Mouse (Mus musculus): ENCODE results near the gene Zfp385b. TPM values are rescaled to one million over a fixed set of nuclear protein-coding genes. Genes with fewer than 3 reads are reported as not detected.

Zfp385b gene
- polyA plus RNA-seq, 1 experiment from 2014 or later: 6.8 TPM

DNA sequence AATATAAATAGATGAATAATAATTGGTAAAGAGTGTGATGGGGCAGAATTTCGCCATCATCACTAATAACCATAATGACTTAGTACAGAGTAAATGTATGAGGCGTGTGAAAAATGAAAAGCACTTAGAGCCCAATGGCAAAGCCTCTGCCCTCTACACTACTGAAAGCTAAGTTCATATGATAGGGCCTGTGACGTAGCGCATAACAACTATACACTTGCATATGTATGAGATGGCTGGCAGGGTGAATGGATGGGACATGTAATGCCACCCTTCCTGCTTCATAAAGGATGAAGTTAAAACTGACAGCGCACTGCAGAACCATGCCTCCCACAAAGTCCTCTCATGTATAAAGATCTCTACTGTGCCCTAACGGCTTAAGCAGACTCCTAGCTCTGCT is 226.9 kb downstream of the Zfp385b start:
- DNase-seq: no peak

DNA sequence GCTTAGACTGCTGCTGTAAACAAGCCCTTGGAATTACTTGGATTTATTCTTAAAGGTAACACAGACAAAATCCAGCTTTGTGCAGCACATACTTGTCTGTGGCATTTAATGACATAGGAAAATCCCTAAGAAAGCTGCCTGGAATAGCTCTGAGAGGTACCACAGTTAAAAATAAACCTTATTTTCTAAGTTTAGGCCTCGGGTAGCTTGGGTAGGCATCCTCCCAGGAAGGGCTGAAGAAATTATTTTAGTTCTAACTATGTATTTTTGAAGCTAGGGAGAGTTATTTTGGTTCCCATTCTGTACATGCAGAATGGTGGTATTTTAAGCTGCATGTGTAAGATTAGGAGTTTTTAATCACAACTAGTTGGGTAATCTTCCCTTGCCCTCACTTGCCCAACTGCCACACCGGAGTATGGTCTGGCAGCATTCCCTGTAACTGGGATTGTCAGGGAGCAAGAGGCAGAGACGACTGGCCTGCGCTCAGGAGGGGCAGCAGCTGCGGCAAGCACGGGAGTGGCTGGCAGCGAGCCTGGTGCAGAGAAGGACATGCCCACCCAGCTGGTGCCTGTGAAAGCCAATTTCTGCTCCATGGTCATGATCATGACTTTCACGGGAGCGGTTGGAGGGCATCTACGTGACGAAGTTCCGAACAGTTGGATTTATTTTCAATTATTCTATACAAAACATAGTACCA is 230.1 kb downstream of the Zfp385b start:
- no peaks in the 10 kb centered on the region for H3K4me1 ChIP-seq (ENCODE audit: insufficient read depth)
- TF ChIP-seq EP300 (IDR thresholded peaks at IDR 0.05; ENCODE audit: low read depth): no peak
- no peak for TF ChIP-seq CTCF (IDR thresholded peaks at IDR 0.05; ENCODE audit: low read depth)
- H3K4me3 ChIP-seq (ENCODE audit: low read depth, low read length): no peak overlapping the region
- H3K27me3 ChIP-seq (ENCODE audit: insufficient read depth, low read length): no peaks in the 10 kb centered on the region
- no peak overlapping the region for H3K4me2 ChIP-seq (ENCODE audit: low read depth, low read length)
- ATAC-seq: no peak
- H3K27ac ChIP-seq (ENCODE audit: low read depth): no peak overlapping the region
- no peak for DNase-seq
- no peak overlapping the region for H3K9ac ChIP-seq (replicated peaks)
- 77% methylated on average over 12 of the region's 12 CpGs for WGBS (ENCODE audit: insufficient replicate concordance)
- H3K36me3 ChIP-seq (replicated peaks; ENCODE audit: insufficient read depth, low read length): no peaks in the 10 kb centered on the region
- H3K9me3 ChIP-seq (ENCODE audit: low read length): no peaks in the 10 kb centered on the region; the same call in 1 of the 2 replicates

More for the DNA sequence above, 226.9 kb downstream of the Zfp385b start:
- Histone ChIP-seq H3K9me3 (ENCODE audit: low read length) (no peaks in the 10 kb centered on the region), H3K4me1 (ENCODE audit: insufficient read depth) (no peaks in the 10 kb centered on the region), H3K4me2 (ENCODE audit: low read depth, low read length) (no peak overlapping the region), H3K4me3 (ENCODE audit: low read depth, low read length) (no peak overlapping the region), H3K27me3 (ENCODE audit: insufficient read depth, low read length) (no peaks in the 10 kb centered on the region), H3K9ac (replicated peaks) (no peak overlapping the region), H3K36me3 (replicated peaks; ENCODE audit: insufficient read depth, low read length) (no peaks in the 10 kb centered on the region), H3K27ac (ENCODE audit: low read depth) (no peak overlapping the region)
- TF ChIP-seq EP300 (IDR thresholded peaks at IDR 0.05; ENCODE audit: low read depth) (no peak), CTCF (IDR thresholded peaks at IDR 0.05; ENCODE audit: low read depth) (no peak)
- 83% methylated on average over 6 of the region's 6 CpGs for WGBS (ENCODE audit: insufficient replicate concordance)
- no peak for ATAC-seq

DNA sequence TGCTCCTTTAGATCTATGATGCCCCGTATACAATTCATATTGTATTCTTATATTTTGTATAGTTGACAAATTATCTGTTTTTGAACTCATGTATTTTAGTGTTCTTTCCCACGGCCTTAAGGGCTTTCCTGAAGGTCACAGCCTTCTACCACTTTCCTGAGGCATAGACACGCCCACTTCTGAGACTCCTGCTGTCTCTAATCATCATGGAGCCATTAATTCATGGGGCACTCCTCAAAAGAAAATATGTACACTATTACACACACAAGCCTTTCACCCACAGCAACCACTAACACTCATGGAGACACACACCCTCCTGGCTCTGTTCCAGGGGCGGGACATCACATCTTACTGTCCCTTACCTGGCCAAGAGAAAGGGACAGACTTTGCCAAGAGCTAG is 232.1 kb downstream of the Zfp385b start:
- ATAC-seq (no peak), DNase-seq (no peak)
- Histone ChIP-seq H3K9me3 (ENCODE audit: low read length) (no peaks in the 10 kb centered on the region; the same call in 1 of the 2 replicates), H3K4me3 (ENCODE audit: low read depth, low read length) (no peak overlapping the region), H3K9ac (replicated peaks) (no peak overlapping the region), H3K36me3 (replicated peaks; ENCODE audit: insufficient read depth, low read length) (no peaks in the 10 kb centered on the region), H3K27ac (ENCODE audit: low read depth) (no peak overlapping the region), H3K4me1 (ENCODE audit: insufficient read depth) (no peaks in the 10 kb centered on the region), H3K27me3 (ENCODE audit: insufficient read depth, low read length) (no peaks in the 10 kb centered on the region), H3K4me2 (ENCODE audit: low read depth, low read length) (no peak overlapping the region)
- 62% methylated on average over 4 of the region's 4 CpGs for WGBS (ENCODE audit: insufficient replicate concordance)
- no peak for TF ChIP-seq CTCF (IDR thresholded peaks at IDR 0.05; ENCODE audit: low read depth)
- no peak for TF ChIP-seq EP300 (IDR thresholded peaks at IDR 0.05; ENCODE audit: low read depth)

DNA sequence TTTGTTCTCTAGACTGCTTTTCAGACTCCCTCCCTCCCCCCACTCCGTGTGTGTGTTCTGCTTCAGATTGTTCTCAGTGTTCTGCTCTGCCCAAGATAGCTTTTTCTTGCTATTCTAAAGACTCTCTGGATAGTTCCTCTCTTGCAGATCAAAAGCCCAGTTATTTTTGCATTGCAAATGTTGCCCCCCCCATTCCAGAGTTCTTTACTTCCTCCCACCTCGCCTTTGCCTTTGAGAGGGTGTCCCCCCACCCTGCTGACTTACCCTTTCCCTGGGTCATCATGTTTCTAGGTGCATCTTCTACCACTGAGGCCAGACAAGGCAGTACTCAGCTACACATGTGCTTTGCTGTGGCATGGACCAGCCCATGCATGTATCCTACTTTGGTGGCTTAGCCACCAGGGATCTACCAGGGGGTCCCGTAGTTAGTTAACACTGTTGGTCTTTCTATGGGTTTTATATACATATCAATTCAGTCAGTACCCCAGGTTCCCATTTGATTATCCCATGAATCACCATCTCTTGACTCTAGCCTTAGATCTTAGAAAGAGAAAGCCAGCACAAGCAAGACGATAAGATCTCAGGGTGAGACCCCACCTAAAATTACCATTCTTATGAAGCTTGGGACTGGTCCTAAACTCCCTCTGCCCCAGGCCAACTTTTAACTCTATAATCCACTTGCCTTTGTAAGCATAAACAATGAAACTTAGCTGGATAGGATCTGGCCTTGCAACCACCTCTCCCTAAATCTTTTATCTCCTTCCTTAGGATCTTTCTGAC is 232.7 kb downstream of the Zfp385b start:
- Histone ChIP-seq H3K27ac (ENCODE audit: low read depth) (no peak overlapping the region), H3K27me3 (ENCODE audit: insufficient read depth, low read length) (no peaks in the 10 kb centered on the region), H3K4me3 (ENCODE audit: low read depth, low read length) (no peak overlapping the region), H3K4me2 (ENCODE audit: low read depth, low read length) (no peak overlapping the region), H3K4me1 (ENCODE audit: insufficient read depth) (no peaks in the 10 kb centered on the region), H3K9me3 (ENCODE audit: low read length) (no peaks in the 10 kb centered on the region; the same call in 1 of the 2 replicates), H3K36me3 (replicated peaks; ENCODE audit: insufficient read depth, low read length) (no peaks in the 10 kb centered on the region), H3K9ac (replicated peaks) (no peak overlapping the region)
- no peak for DNase-seq
- no peak for TF ChIP-seq EP300 (IDR thresholded peaks at IDR 0.05; ENCODE audit: low read depth)
- TF ChIP-seq CTCF (IDR thresholded peaks at IDR 0.05; ENCODE audit: low read depth): no peak
- no peak for ATAC-seq
- 58% methylated on average over 4 of the region's 4 CpGs for WGBS (ENCODE audit: insufficient replicate concordance)

DNA sequence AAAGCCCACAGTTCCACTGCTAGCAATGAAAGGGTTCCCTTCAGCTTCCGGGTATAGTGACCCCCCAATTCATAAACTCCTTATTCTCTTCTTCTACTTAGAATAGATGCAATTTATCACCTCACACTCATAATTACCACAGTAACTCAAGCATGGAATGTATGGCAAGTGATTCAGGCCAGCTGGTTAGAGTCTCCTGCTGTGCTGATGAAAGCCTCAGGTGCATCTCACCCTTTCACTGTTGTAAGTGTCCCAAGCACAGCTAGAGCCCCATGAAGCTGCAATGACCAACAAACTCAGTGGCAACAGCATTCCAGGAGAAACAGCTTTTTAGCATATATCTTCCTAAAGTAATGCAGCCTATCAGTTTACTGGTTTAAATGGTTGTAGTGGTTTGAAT is 235.9 kb downstream of the Zfp385b start:
- Histone ChIP-seq H3K9me3 (ENCODE audit: low read length) (no peaks in the 10 kb centered on the region; the same call in 1 of the 2 replicates), H3K27me3 (ENCODE audit: insufficient read depth, low read length) (no peaks in the 10 kb centered on the region), H3K4me3 (ENCODE audit: low read depth, low read length) (no peak overlapping the region), H3K36me3 (replicated peaks; ENCODE audit: insufficient read depth, low read length) (no peaks in the 10 kb centered on the region), H3K4me2 (ENCODE audit: low read depth, low read length) (no peak overlapping the region), H3K9ac (replicated peaks) (no peak overlapping the region), H3K27ac (ENCODE audit: low read depth) (no peak overlapping the region), H3K4me1 (ENCODE audit: insufficient read depth) (no peaks in the 10 kb centered on the region)
- no peak for DNase-seq
- no peak for TF ChIP-seq CTCF (IDR thresholded peaks at IDR 0.05; ENCODE audit: low read depth)
- TF ChIP-seq EP300 (IDR thresholded peaks at IDR 0.05; ENCODE audit: low read depth): no peak
- ATAC-seq: no peak
- WGBS (ENCODE audit: insufficient replicate concordance): 84% methylated on average over 1 of the region's 1 CpGs

DNA sequence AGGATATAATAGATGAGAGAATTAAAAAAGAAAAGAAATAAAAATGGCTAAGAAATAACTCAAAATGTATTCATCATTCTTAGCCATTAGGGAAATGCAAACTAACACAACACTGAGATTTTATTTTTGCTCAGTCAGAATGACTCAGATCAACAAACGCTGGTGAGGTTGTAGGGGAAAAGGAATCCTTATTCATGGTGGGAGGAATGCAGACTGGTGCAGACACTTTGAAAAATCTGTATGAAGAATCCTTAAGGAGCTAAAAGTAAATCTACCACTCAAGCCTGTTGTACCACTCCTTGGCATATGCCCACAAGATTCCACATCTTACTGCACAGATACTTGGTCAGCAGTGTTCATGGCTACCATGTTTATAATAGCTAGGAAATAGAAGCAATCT is 242.9 kb downstream of the Zfp385b start:
- WGBS (ENCODE audit: insufficient replicate concordance): 73% methylated on average over 1 of the region's 1 CpGs
- no peak for ATAC-seq
- Histone ChIP-seq H3K4me3 (ENCODE audit: low read depth, low read length) (no peak overlapping the region), H3K36me3 (replicated peaks; ENCODE audit: insufficient read depth, low read length) (no peaks in the 10 kb centered on the region), H3K27ac (ENCODE audit: low read depth) (no peak overlapping the region), H3K27me3 (ENCODE audit: insufficient read depth, low read length) (no peaks in the 10 kb centered on the region), H3K9me3 (ENCODE audit: low read length) (no peaks in the 10 kb centered on the region), H3K4me1 (ENCODE audit: insufficient read depth) (no peaks in the 10 kb centered on the region), H3K9ac (replicated peaks) (no peak overlapping the region), H3K4me2 (ENCODE audit: low read depth, low read length) (no peak overlapping the region)
- TF ChIP-seq EP300 (IDR thresholded peaks at IDR 0.05; ENCODE audit: low read depth) (no peak), CTCF (IDR thresholded peaks at IDR 0.05; ENCODE audit: low read depth) (no peak)
- no peak for DNase-seq

All from liver, postnatal 0 days (tissue).